Mouse (Mus musculus) stomach, embryonic 15.5 days (tissue): ENCODE measurements around the gene Tmem97. TPM values are rescaled to one million over a fixed set of nuclear protein-coding genes. Genes with fewer than 3 reads are reported as not detected.
A peak's percentile ranks its signal among the peaks of the same experiment; 100 is the strongest.
"Not testable (repeated sequence)": the region's sequence is repeated elsewhere in the genome, so short reads cannot be mapped to it uniquely, and the experiment has no call there.

ENCODE experiments used
- ATAC-seq: fragments of 200-750 bp; cut with Nextera tagmentation; 2 replicates; pipeline ENCODE4 v1.8.0; 2017; ENCODE audit warnings: low read depth, moderate number of reproducible peaks, moderate TSS enrichment; ENCODE audit not compliant: insufficient read depth, low FRiP score
- H3K27ac ChIP-seq: fragments of 300-500 bp; sonication (generic); 2 replicates; pipeline ENCODE4 v1.5.1; 2015; ENCODE audit warnings: mild to moderate bottlenecking, inconsistent platforms
- H3K27me3 ChIP-seq: fragments of 300-500 bp; sonication (generic); replicated peaks from 2 replicates; pipeline ENCODE4 v1.6.1; 2015; ENCODE audit warnings: inconsistent platforms
- H3K36me3 ChIP-seq: fragments of 300-500 bp; sonication (generic); 2 replicates; pipeline ENCODE4 v1.6.1; 2015; ENCODE audit warnings: inconsistent platforms
- H3K4me1 ChIP-seq: fragments of 300-500 bp; sonication (generic); 2 replicates; pipeline ENCODE4 v1.6.1; 2015; ENCODE audit warnings: inconsistent platforms
- H3K4me2 ChIP-seq: fragments of 300-500 bp; sonication (generic); 2 replicates; pipeline ENCODE4 v1.6.1; 2015; ENCODE audit warnings: mild to moderate bottlenecking, inconsistent platforms
- H3K4me3 ChIP-seq: fragments of 300-500 bp; sonication (generic); replicated peaks from 2 replicates; pipeline ENCODE4 v1.5.1; 2015; ENCODE audit warnings: inconsistent platforms
- H3K9ac ChIP-seq: fragments of 300-500 bp; sonication (generic); 2 replicates; pipeline ENCODE4 v1.6.1; 2015; ENCODE audit warnings: inconsistent platforms
- H3K9me3 ChIP-seq: fragments of 300-500 bp; sonication (generic); 2 replicates; pipeline ENCODE4 v1.6.1; 2016; ENCODE audit warnings: inconsistent platforms
- WGBS: fragments of 180-500 bp; shearing (Covaris S2); methylation state at CpG from one replicate; pipeline ENCODE4 v1.1.7; 2015; 5-methylcytosine and 5-hydroxymethylcytosine counted together
- polyA plus RNA-seq: library from polyadenylated mRNA; unstranded; fragments of >200 nt; fragmentation: Nextera tagmentation; extraction: Ambion mirVana; gene quantifications from 2 replicates; pipeline ENCODE4 v1.2.1, GENCODE M21; 2015

Gene Tmem97
- 244 and 293 TPM in 2 replicates for polyA plus RNA-seq

DNA sequence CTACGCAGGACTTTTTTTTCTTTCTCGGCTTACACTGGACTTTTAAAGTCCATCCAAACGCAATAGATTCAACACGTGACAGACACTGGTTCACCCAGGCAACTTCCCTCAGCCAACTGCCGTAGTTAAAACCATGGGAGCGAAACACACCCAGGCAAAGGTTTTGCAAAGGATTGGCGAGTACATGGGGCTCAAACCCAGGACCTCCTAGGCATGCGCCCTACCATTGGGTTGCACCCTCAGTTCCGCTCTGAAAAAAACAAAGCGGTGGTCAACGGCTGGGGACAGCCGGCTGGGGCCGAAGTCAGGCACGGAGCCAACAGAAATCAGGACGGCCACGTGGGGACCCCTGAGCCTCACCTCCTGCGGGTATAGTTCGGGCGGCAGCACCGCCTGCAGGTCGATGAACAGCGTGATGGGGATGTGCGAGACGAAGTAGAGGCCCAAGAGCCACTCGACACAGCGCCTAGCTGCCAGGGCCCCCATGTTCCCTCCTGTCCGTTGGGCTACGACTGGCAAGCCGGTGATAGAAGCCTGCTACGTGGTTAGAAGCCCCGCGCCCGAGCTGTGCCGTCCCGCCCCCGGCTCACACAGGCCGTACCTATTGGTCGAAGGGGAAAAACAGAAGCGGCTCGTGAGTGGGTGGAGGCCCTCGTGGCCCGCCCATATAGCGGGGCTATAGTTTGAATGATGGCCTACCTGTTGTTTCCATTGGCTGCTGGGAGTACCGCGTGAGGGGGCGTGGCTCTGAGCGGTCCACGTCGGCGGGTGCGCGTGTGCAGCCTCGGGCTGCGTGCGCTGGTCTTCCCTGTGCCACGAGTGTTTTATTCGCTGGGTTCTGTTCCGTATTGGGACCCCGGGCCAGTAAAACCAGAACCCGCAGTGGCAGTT lies at the start of gene Tmem97:
Tmem97 (minus strand) TSS at position 610 of the 891 bp plus-strand sequence.
- peak within 1 kb of the TSS; percentile 69; the same call in 1 of the 2 replicates for H3K9ac ChIP-seq
- peaks cover 10% of the 10 kb centered on the region; the same call in 1 of the 2 replicates for H3K4me1 ChIP-seq
- no peaks in the 10 kb centered on the region for H3K27me3 ChIP-seq
- H3K36me3 ChIP-seq, result no peaks in the 10 kb centered on the region
- H3K4me2 ChIP-seq, result peak within 1 kb of the TSS; percentile 71
- H3K9me3 ChIP-seq, result no peaks in the 10 kb centered on the region
- H3K4me3 ChIP-seq, result peak within 1 kb of the TSS; percentile 75
- WGBS, result under 1% methylated on average over 60 of the region's 60 CpGs
- peak; percentile 99 for ATAC-seq
- peak within 1 kb of the TSS; percentile 83 for H3K27ac ChIP-seq

- Histone ChIP-seq H3K36me3 (no peaks in the 10 kb centered on the region), H3K9me3 (no peaks in the 10 kb centered on the region), H3K27me3 (no peaks in the 10 kb centered on the region), H3K4me1 (no peaks in the 10 kb centered on the region), H3K27ac (no peak overlapping the region), H3K9ac (no peak overlapping the region), H3K4me2 (no peak overlapping the region), H3K4me3 (no peak overlapping the region)
- no peak for ATAC-seq
- 63% methylated on average over 4 of the region's 4 CpGs for WGBS
These were observed 49.5 kb upstream of the Tmem97 start for GRCm38 (mm10) chr11:78600051-78600450.

GRCm38 (mm10) chr11:78598763-78599415 lies 48.3 kb upstream of the Tmem97 start:
- 58% methylated on average over 3 of the region's 3 CpGs for WGBS
- no peaks in the 10 kb centered on the region for H3K4me1 ChIP-seq
- H3K9ac ChIP-seq, result no peak overlapping the region
- H3K9me3 ChIP-seq, result no peaks in the 10 kb centered on the region
- H3K36me3 ChIP-seq, result no peaks in the 10 kb centered on the region
- H3K27me3 ChIP-seq, result no peaks in the 10 kb centered on the region
- H3K4me3 ChIP-seq, result no peak overlapping the region
- no peak overlapping the region for H3K4me2 ChIP-seq
- no peak overlapping the region for H3K27ac ChIP-seq
- ATAC-seq, result no peak

- Histone ChIP-seq H3K4me1 (no peaks in the 10 kb centered on the region), H3K36me3 (no peaks in the 10 kb centered on the region), H3K9me3 (no peaks in the 10 kb centered on the region), H3K4me2 (no peak overlapping the region), H3K4me3 (no peak overlapping the region), H3K27ac (no peak overlapping the region), H3K9ac (no peak overlapping the region), H3K27me3 (no peaks in the 10 kb centered on the region)
- ATAC-seq, result no peak
These were observed 46.2 kb upstream of the Tmem97 start for GRCm38 (mm10) chr11:78596750-78597149.

DNA sequence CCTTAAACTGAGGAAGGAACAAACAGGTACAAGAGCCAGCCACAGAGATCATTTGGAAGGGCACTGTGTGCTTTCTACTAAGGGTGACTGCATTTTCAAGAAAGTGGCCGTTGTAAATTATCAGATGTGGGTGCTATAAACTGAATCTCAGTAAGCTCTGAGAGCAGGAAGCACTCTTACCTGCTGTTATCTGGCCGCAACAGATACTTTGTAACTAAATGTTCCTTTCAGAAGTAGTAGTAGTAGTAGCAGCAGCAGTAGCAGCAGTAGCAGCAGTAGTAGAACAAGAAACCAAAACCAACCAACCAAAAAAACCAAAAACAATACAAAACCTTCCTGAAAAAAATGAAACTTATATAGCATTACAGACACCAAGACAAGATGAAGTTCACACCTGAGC lies 45.2 kb upstream of the Tmem97 start:
- no peaks in the 10 kb centered on the region for H3K4me1 ChIP-seq
- H3K36me3 ChIP-seq, result no peaks in the 10 kb centered on the region
- WGBS, result 85% methylated on average over 2 of the region's 2 CpGs
- no peak overlapping the region for H3K4me3 ChIP-seq
- no peak overlapping the region for H3K27ac ChIP-seq
- H3K9me3 ChIP-seq, result no peaks in the 10 kb centered on the region
- H3K27me3 ChIP-seq, result no peaks in the 10 kb centered on the region
- H3K9ac ChIP-seq, result no peak overlapping the region
- H3K4me2 ChIP-seq, result no peak overlapping the region
- ATAC-seq, result no peak

DNA sequence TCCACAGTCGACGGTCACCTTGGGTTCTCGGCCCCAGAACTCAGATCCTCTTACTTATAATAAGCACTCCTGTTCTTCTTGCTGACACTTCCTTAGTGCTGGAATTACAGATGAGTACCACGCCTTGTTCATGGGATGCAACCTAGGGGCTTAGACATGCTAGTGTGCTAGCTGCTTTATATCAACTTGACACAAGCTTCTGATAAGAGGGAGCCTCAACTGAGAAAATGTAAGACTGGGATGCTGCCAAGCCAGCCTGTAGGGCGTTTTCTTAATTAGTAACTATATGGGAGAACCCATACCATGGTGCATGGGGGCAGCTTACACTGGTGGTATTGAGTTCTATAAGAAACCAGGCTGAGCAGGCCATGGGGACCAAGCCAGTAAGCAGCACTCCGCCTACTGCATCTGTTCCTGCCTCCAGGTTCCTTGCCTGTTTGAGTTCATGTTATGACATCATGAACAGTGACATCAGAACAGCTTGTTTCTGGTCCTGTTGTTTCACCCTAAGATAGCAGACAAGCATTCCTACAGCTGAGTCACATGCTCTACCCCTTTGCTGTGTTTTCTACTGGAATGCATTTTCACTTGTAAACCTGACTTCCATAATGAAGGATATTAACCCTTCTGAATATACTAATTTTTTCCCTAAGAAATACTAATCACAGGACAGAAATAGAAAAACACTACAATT lies 43.8 kb upstream of the Tmem97 start:
- no peaks in the 10 kb centered on the region for H3K27me3 ChIP-seq
- H3K36me3 ChIP-seq, result no peaks in the 10 kb centered on the region
- WGBS, result 83% methylated on average over 6 of the region's 6 CpGs
- no peak overlapping the region for H3K4me2 ChIP-seq
- no peaks in the 10 kb centered on the region for H3K9me3 ChIP-seq
- H3K4me1 ChIP-seq, result no peaks in the 10 kb centered on the region
- H3K4me3 ChIP-seq, result no peak overlapping the region
- no peak overlapping the region for H3K27ac ChIP-seq
- no peak overlapping the region for H3K9ac ChIP-seq
- ATAC-seq, result no peak

DNA sequence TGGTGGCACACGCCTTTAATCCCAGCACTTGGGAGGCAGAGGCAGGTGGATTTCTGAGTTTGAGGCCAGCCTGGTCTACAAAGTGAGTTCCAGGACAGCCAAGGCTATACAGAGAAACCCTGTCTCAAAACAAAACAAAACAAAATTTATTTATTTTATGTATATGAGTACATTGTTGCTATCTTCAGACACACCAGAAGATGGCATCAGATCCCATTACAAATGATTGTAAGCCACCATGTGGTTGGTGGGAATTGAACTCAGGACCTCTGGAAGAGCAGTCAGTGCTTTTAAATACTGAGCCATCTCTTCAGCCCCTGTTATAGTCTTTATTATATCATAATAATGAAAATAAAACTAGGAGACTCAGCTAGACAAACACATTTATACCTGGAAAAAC lies 37.1 kb upstream of the Tmem97 start:
- not testable (repeated sequence) for H3K36me3 ChIP-seq, H3K4me3 ChIP-seq, ATAC-seq, H3K4me2 ChIP-seq, H3K9me3 ChIP-seq, H3K4me1 ChIP-seq, H3K27me3 ChIP-seq, H3K27ac ChIP-seq, H3K9ac ChIP-seq
- 89% methylated on average over 1 of the region's 1 CpGs for WGBS

DNA sequence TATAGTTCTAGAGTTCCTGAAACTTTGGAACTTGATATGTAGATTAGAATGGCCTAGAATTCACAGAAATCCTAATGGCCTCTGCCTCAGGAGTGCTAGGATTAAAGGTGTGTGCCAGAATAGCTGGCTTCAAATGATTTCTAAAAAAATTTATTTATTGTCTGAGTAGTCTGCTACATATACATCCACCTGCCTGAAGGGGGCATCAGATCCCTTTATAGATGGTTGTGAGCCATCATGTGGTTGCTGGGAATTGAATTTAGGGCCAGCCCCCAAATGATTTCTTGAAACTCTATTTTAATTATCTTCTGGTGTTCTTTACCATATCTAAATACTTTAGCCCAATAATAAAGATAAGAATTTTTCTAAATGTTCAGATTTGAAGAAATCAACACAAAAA lies 35.5 kb upstream of the Tmem97 start:
- no peaks in the 10 kb centered on the region for H3K9me3 ChIP-seq
- no peak overlapping the region for H3K27ac ChIP-seq
- H3K9ac ChIP-seq, result no peak overlapping the region
- H3K36me3 ChIP-seq, result peaks cover 7% of the 10 kb centered on the region; the same call in 1 of the 2 replicates
- H3K4me1 ChIP-seq, result no peaks in the 10 kb centered on the region
- ATAC-seq, result no peak
- H3K4me2 ChIP-seq, result no peak overlapping the region
- H3K4me3 ChIP-seq, result no peak overlapping the region
- H3K27me3 ChIP-seq, result no peaks in the 10 kb centered on the region

DNA sequence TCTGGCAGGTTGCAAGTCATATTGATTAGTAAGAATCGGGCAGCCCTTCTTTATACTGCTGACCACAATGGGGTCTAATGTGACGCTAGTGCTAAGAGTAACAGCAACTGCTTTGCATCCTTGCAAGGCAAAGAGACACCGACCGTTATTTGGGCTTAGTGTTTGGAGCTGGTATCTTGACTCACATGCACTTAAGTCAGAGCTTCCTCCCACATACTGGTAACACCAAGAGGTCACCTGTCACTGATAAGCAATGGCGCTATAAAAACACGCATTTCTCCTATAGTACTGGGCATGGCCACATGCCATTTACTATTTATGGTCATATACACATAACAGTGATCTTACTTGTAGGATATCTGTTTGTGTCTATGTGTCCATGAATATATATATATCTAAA lies 32.3 kb upstream of the Tmem97 start:
- H3K27me3 ChIP-seq, result no peaks in the 10 kb centered on the region
- H3K4me3 ChIP-seq, result no peak overlapping the region
- no peak overlapping the region for H3K4me2 ChIP-seq
- no peaks in the 10 kb centered on the region for H3K4me1 ChIP-seq
- peaks cover 15% of the 10 kb centered on the region; the same call in 1 of the 2 replicates for H3K36me3 ChIP-seq
- no peak overlapping the region for H3K9ac ChIP-seq
- no peak overlapping the region for H3K27ac ChIP-seq
- no peaks in the 10 kb centered on the region for H3K9me3 ChIP-seq
- no peak for ATAC-seq
- WGBS, result 79% methylated on average over 6 of the region's 6 CpGs

DNA sequence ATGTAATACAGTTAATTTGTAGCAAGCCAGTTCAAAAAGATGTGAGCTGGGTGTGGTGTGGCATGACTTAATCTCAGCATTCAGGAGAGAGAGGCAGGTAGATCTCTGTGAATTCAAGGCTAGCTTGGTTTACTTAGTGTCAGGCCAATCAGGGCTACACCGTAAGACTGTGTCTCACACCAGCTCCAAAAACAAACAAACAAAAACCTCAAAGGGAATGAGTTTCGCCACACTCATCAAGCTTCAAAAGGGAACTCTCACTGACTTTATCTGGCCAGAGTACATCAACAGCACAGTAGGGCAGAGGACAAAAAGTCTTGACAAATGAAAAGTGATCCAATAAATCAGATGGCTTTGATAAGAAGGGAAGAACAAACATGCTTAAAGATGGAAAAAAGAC lies 24.4 kb upstream of the Tmem97 start:
- no peaks in the 10 kb centered on the region for H3K27me3 ChIP-seq
- peaks cover 30% of the 10 kb centered on the region for H3K36me3 ChIP-seq
- H3K9ac ChIP-seq, result no peak overlapping the region
- ATAC-seq, result no peak
- WGBS, result 36% methylated on average over 2 of the region's 2 CpGs
- H3K27ac ChIP-seq, result no peak overlapping the region
- H3K4me2 ChIP-seq, result no peak overlapping the region
- H3K4me1 ChIP-seq, result no peaks in the 10 kb centered on the region
- no peak overlapping the region for H3K4me3 ChIP-seq
- H3K9me3 ChIP-seq, result no peaks in the 10 kb centered on the region

- no peak overlapping the region for H3K27ac ChIP-seq
These were observed 24.0 kb upstream of the Tmem97 start for GRCm38 (mm10) chr11:78574536-78574935.

DNA sequence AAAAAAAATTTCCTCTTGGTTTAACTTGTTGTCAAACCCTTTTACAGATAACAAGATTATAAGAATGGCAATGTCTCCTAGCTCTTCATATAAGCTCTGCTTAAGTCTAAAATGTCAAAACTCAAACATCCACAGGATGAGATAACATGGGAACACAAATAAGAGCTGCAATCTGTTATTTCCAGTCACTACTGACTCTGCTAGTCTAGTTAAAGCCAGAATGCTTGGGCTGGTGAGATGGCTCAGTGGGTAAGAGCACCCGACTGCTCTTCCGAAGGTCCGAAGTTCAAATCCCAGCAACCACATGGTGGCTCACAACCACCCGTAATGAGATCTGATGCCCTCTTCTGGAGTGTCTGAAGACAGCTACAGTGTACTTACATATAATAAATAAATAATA lies 23.5 kb upstream of the Tmem97 start:
- H3K36me3 ChIP-seq, result peaks cover 31% of the 10 kb centered on the region
- not testable (repeated sequence) for H3K27ac ChIP-seq, H3K9ac ChIP-seq, H3K4me1 ChIP-seq, H3K4me2 ChIP-seq, ATAC-seq, H3K9me3 ChIP-seq, H3K27me3 ChIP-seq, H3K4me3 ChIP-seq
- WGBS, result 96% methylated on average over 3 of the region's 4 CpGs

More at GRCm38 (mm10) chr11:78574536-78574935, 24.0 kb upstream of the Tmem97 start:
- Histone ChIP-seq H3K4me1 (no peaks in the 10 kb centered on the region), H3K9me3 (no peaks in the 10 kb centered on the region), H3K36me3 (peaks cover 31% of the 10 kb centered on the region), H3K27me3 (no peaks in the 10 kb centered on the region), H3K9ac (no peak overlapping the region), H3K4me3 (no peak overlapping the region), H3K4me2 (no peak overlapping the region)
- 84% methylated on average over 3 of the region's 3 CpGs for WGBS
- ATAC-seq, result no peak
